ENCODE assay signal across 8 mouse cellular contexts in genomic region chr3:75910257-75910656, GRCm38 (mm10). TPM values are rescaled to one million over a fixed set of nuclear protein-coding genes. Genes with fewer than 3 reads are reported as not detected.
A peak's percentile ranks its signal among the peaks of the same experiment; 100 is the strongest.
DNase-seq lines count a peak whose midpoint lies in the region; ATAC-seq lines count a peak whose summit lies in the region.

No protein-coding gene starts in this region.

- H3K4me1 ChIP-seq in limb, embryonic 11.5 days (ENCODE audit: control insufficient read depth, insufficient read depth, low read length) = no peaks in the 10 kb centered on the region
- no peaks in the 10 kb centered on the region for H3K4me1 ChIP-seq in limb, embryonic 10.5 days
- H3K4me1 ChIP-seq in lung, embryonic 15.5 days = 0 out of 2 replicates have a peak, but pooled peaks cover 2% of the 10 kb centered on the region
- H3K4me1 ChIP-seq in stomach, embryonic 15.5 days = no peaks in the 10 kb centered on the region

- H3K27me3 ChIP-seq in limb, embryonic 11.5 days (ENCODE audit: control insufficient read depth, insufficient read depth, low read length) = no peaks in the 10 kb centered on the region
- H3K27me3 ChIP-seq in limb, embryonic 10.5 days (ENCODE audit: low read depth, poor library complexity, severe bottlenecking) = no peaks in the 10 kb centered on the region
- no peaks in the 10 kb centered on the region for H3K27me3 ChIP-seq in lung, embryonic 15.5 days
- no peaks in the 10 kb centered on the region for H3K27me3 ChIP-seq in stomach, embryonic 15.5 days (replicated peaks)

- no peak overlapping the region for H3K4me3 ChIP-seq in limb, embryonic 11.5 days (ENCODE audit: low read depth, low read length)
- H3K4me3 ChIP-seq in limb, embryonic 10.5 days = no peak overlapping the region
- H3K4me3 ChIP-seq in lung, embryonic 15.5 days = no peak overlapping the region
- no peak overlapping the region for H3K4me3 ChIP-seq in stomach, embryonic 15.5 days (replicated peaks)

- DNase-seq in limb, embryonic 11.5 days (ENCODE audit: low spot score) = peak; percentile 25
- no peak for DNase-seq in limb, embryonic 10.5 days (ENCODE audit: low spot score)
- peak; percentile 32 for DNase-seq in R1 (ENCODE audit: low read depth, low spot score)
- DNase-seq in embryo, embryonic 9.5 days (ENCODE audit: extremely low spot score) = peak; percentile 35
- DNase-seq in frontal cortex, postnatal 14 days (ENCODE audit: low spot score in 2 of 2) = no peak

- no peak overlapping the region for H3K9ac ChIP-seq in limb, embryonic 11.5 days (ENCODE audit: low read length)
- H3K9ac ChIP-seq in lung, embryonic 15.5 days = no peak overlapping the region
- no peak overlapping the region for H3K9ac ChIP-seq in stomach, embryonic 15.5 days

- H3K4me2 ChIP-seq in limb, embryonic 11.5 days (ENCODE audit: low read depth, severe bottlenecking) = no peak overlapping the region
- H3K4me2 ChIP-seq in lung, embryonic 15.5 days = no peak overlapping the region
- no peak overlapping the region for H3K4me2 ChIP-seq in stomach, embryonic 15.5 days

- WGBS in limb, embryonic 11.5 days = 10% methylated on average over 4 of the region's 4 CpGs
- 7% methylated on average over 4 of the region's 4 CpGs for WGBS in limb, embryonic 10.5 days
- whole genome bisulfite sequencing in lung, embryonic 15.5 days = 8% methylated on average over 4 of the region's 4 CpGs
- 6% methylated on average over 4 of the region's 4 CpGs for WGBS in stomach, embryonic 15.5 days

- no peaks in the 10 kb centered on the region for H3K36me3 ChIP-seq in limb, embryonic 11.5 days (ENCODE audit: control insufficient read depth, insufficient read depth, low read length)
- peaks cover 15% of the 10 kb centered on the region for H3K36me3 ChIP-seq in limb, embryonic 10.5 days
- peaks cover 7% of the 10 kb centered on the region; the same call in 1 of the 2 replicates for H3K36me3 ChIP-seq in lung, embryonic 15.5 days
- peaks cover 5% of the 10 kb centered on the region; the same call in 1 of the 2 replicates for H3K36me3 ChIP-seq in stomach, embryonic 15.5 days

- ATAC-seq in limb, embryonic 11.5 days (ENCODE audit: insufficient number of reproducible peaks, low FRiP score, low TSS enrichment, low read depth) = no peak
- ATAC-seq in inflammation-experienced regulatory T-cells, adult 6 months = peak; percentile 89
- peak; percentile 52; the same call in 1 of the 2 replicates for ATAC-seq in lung, embryonic 15.5 days (ENCODE audit: borderline replicate concordance, extremely low read depth, low FRiP score, low TSS enrichment)
- peak; percentile 58; the same call in 1 of the 2 replicates for ATAC-seq in stomach, embryonic 15.5 days (ENCODE audit: insufficient read depth, low FRiP score, low read depth)

- H3K9me3 ChIP-seq in limb, embryonic 11.5 days (ENCODE audit: control insufficient read depth, low read length) = no peaks in the 10 kb centered on the region
- no peaks in the 10 kb centered on the region for H3K9me3 ChIP-seq in limb, embryonic 10.5 days (replicated peaks)
- H3K9me3 ChIP-seq in lung, embryonic 15.5 days = no peaks in the 10 kb centered on the region
- no peaks in the 10 kb centered on the region for H3K9me3 ChIP-seq in stomach, embryonic 15.5 days

- no peak overlapping the region for H3K27ac ChIP-seq in limb, embryonic 11.5 days (replicated peaks; ENCODE audit: low read depth, low read length)
- no peak overlapping the region for H3K27ac ChIP-seq in limb, embryonic 10.5 days
- H3K27ac ChIP-seq in lung, embryonic 15.5 days = no peak overlapping the region
- no peak overlapping the region for H3K27ac ChIP-seq in stomach, embryonic 15.5 days

RNA-seq across cellular contexts. Expression of gene Golim4, which starts 46.5 kb away (rescaled TPM):
- polyA plus RNA-seq in limb, embryonic 11.5 days (2014; fragmentation: Nextera tagmentation; extraction: Ambion mirVana) = 39.3 TPM in 2 replicates
- 38.1 and 48.7 TPM in 2 replicates for polyA plus RNA-seq in limb, embryonic 10.5 days (2016; fragmentation: Nextera tagmentation; extraction: Ambion mirVana)
- polyA plus RNA-seq in inflammation-experienced regulatory T-cells, adult 6 months (2017; shearing (Covaris generic)) = 10 to 100 TPM in 2 of 3 experiments, 1 to 10 TPM in 1; 5.2 to 11.0 (median 10.4) TPM
- 50.1 and 53.3 TPM in 2 replicates for polyA plus RNA-seq in lung, embryonic 15.5 days (2015; fragmentation: Nextera tagmentation; extraction: Ambion mirVana)
- polyA plus RNA-seq in stomach, embryonic 15.5 days (2015; fragmentation: Nextera tagmentation; extraction: Ambion mirVana) = 64.0 and 64.5 TPM in 2 replicates

Comparison
In these comparisons a context has a peak if more than half of its experiments do, and no peak if none do; other contexts are left out.
1. DNase-seq: peak in limb, embryonic 11.5 days (single experiment), R1 (single experiment) and embryo, embryonic 9.5 days (single experiment); none in limb, embryonic 10.5 days (single experiment) and frontal cortex, postnatal 14 days (0 of 2).